Mouse (Mus musculus) midbrain, embryonic 15.5 days (tissue): ENCODE measurements around the gene Esp34. TPM values are rescaled to one million over a fixed set of nuclear protein-coding genes. Genes with fewer than 3 reads are reported as not detected.

Experiments
- ATAC-seq: fragments of 200-750 bp; cut with Nextera tagmentation; replicated peaks from 2 replicates; pipeline ENCODE4 v1.8.0; 2017; ENCODE audit warnings: moderate TSS enrichment
- H3K27ac ChIP-seq: fragments of 300-500 bp; sonication (generic); 2 replicates; pipeline ENCODE4 v1.5.1; 2015; ENCODE audit warnings: mild to moderate bottlenecking, inconsistent platforms
- H3K27me3 ChIP-seq: fragments of 300-500 bp; sonication (generic); replicated peaks from 2 replicates; pipeline ENCODE4 v1.6.1; 2015; ENCODE audit warnings: inconsistent platforms
- H3K36me3 ChIP-seq: fragments of 300-500 bp; sonication (generic); replicated peaks from 2 replicates; pipeline ENCODE4 v1.6.1; 2015; ENCODE audit warnings: inconsistent platforms
- H3K4me1 ChIP-seq: fragments of 300-500 bp; sonication (generic); 2 replicates; pipeline ENCODE4 v1.6.1; 2015; ENCODE audit warnings: inconsistent platforms
- H3K4me2 ChIP-seq: fragments of 300-500 bp; sonication (generic); 2 replicates; pipeline ENCODE4 v1.6.1; 2015; ENCODE audit warnings: inconsistent platforms, mild to moderate bottlenecking, moderate library complexity
- H3K4me3 ChIP-seq: fragments of 300-500 bp; sonication (generic); 2 replicates; pipeline ENCODE4 v1.5.1; 2015; ENCODE audit warnings: mild to moderate bottlenecking, inconsistent platforms
- H3K9ac ChIP-seq: fragments of 300-500 bp; sonication (generic); 2 replicates; pipeline ENCODE4 v1.6.1; 2015; ENCODE audit warnings: mild to moderate bottlenecking, inconsistent platforms
- H3K9me3 ChIP-seq: fragments of 300-500 bp; sonication (generic); 2 replicates; pipeline ENCODE4 v1.6.1; 2016; ENCODE audit warnings: inconsistent platforms
- WGBS: fragments of 180-500 bp; shearing (Covaris S2); methylation state at CpG from one replicate; pipeline ENCODE4 v1.1.7; 2015; ENCODE audit warnings: mixed read lengths; 5-methylcytosine and 5-hydroxymethylcytosine counted together
- polyA plus RNA-seq: library from polyadenylated mRNA; unstranded; fragments of >200 nt; fragmentation: Nextera tagmentation; extraction: Ambion mirVana; gene quantifications from 2 replicates; pipeline ENCODE4 v1.2.1, GENCODE M21; 2015

The Esp34 gene
- polyA plus RNA-seq, result not detected in 2 replicates

GRCm38 (mm10) chr17:38553892-38554291 lies at the start of gene Esp34:
Gene Esp34, plus strand, starts transcription at chr17:38554192.
- no peaks in the 10 kb centered on the region for H3K27me3 ChIP-seq
- no peaks in the 10 kb centered on the region; the same call in none of the 2 replicates for H3K9me3 ChIP-seq
- no peak within 1 kb of the TSS for H3K9ac ChIP-seq
- H3K4me3 ChIP-seq, result no peak within 1 kb of the TSS
- H3K4me1 ChIP-seq, result no peaks in the 10 kb centered on the region
- H3K27ac ChIP-seq, result no peak within 1 kb of the TSS
- no peak within 1 kb of the TSS for H3K4me2 ChIP-seq
- WGBS, result 89% methylated on average over 1 of the region's 1 CpGs
- no peak for ATAC-seq
- H3K36me3 ChIP-seq, result no peaks in the 10 kb centered on the region

DNA sequence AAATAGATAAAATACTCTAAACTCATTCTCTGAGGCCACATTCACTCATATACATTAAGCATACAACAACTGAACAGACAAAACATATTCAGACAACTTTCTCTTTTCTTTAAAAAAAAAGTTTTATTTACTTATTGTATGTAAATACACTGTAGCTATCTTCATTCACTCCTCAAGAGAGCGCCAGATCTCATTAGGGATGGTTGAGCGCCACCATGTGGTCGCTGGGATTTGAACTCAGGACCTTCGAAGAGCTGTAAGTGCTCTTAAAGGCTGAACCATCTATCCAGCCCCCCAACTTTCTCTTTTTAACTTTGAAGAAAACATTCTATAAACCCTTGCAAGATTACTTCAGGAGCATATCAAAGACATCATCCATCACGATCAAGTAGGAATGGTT lies 8.5 kb downstream of the Esp34 start:
- H3K36me3 ChIP-seq, result no peaks in the 10 kb centered on the region
- no peaks in the 10 kb centered on the region for H3K4me1 ChIP-seq
- no peak overlapping the region for H3K4me3 ChIP-seq
- no peak overlapping the region for H3K27ac ChIP-seq
- no peaks in the 10 kb centered on the region for H3K27me3 ChIP-seq
- no peak overlapping the region for H3K4me2 ChIP-seq
- 67% methylated on average over 5 of the region's 5 CpGs for WGBS
- no peak overlapping the region for H3K9ac ChIP-seq
- peaks cover 6% of the 10 kb centered on the region for H3K9me3 ChIP-seq
- no peak for ATAC-seq

Other genes starting within 250 kb of the Esp34 start
- gene Olfr137, start 246.6 kb upstream of the Esp34 start, polyA plus RNA-seq, result not detected in 2 replicates
- gene Olfr136, start 224.4 kb upstream of the Esp34 start, polyA plus RNA-seq, result not detected in 2 replicates
- gene Esp36, start 134.0 kb upstream of the Esp34 start, polyA plus RNA-seq, result not detected in 2 replicates
- not detected in 2 replicates for gene Esp31, start 85.3 kb downstream of the Esp34 start, polyA plus RNA-seq